Mouse (Mus musculus) kidney, embryonic 16.5 days (tissue): ENCODE measurements around the gene Zmiz1. TPM values are rescaled to one million over a fixed set of nuclear protein-coding genes. Genes with fewer than 3 reads are reported as not detected.

Experiments
- ATAC-seq: fragments of 200-750 bp; cut with Nextera tagmentation; 2 replicates; pipeline ENCODE4 v1.8.0; 2017; ENCODE audit warnings: moderate TSS enrichment; ENCODE audit not compliant: low FRiP score, low TSS enrichment
- H3K27ac ChIP-seq: fragments of 300-500 bp; sonication (generic); 2 replicates; pipeline ENCODE4 v1.5.1; 2014; ENCODE audit warnings: low read length
- H3K27me3 ChIP-seq: fragments of 300-500 bp; sonication (generic); 2 replicates; pipeline ENCODE4 v1.6.1; 2014; ENCODE audit warnings: low read length, control low read depth, mixed read lengths; ENCODE audit not compliant: insufficient read depth
- H3K36me3 ChIP-seq: fragments of 300-500 bp; sonication (generic); 2 replicates; pipeline ENCODE4 v1.6.1; 2014; ENCODE audit warnings: low read length, control low read depth, mixed read lengths; ENCODE audit not compliant: insufficient read depth
- H3K4me1 ChIP-seq: fragments of 300-500 bp; sonication (generic); 2 replicates; pipeline ENCODE4 v1.6.1; 2014; ENCODE audit warnings: low read length, control low read depth, mixed read lengths; ENCODE audit not compliant: insufficient read depth
- H3K4me2 ChIP-seq: fragments of 300-500 bp; sonication (generic); replicated peaks from 2 replicates; pipeline ENCODE4 v1.6.1; 2014; ENCODE audit warnings: low read depth, low read length
- H3K4me3 ChIP-seq: fragments of 300-500 bp; sonication (generic); 2 replicates; pipeline ENCODE4 v1.5.1; 2014; ENCODE audit warnings: mild to moderate bottlenecking, low read length
- H3K9ac ChIP-seq: fragments of 300-500 bp; sonication (generic); replicated peaks from 2 replicates; pipeline ENCODE4 v1.6.1; 2014; ENCODE audit warnings: low read length
- H3K9me3 ChIP-seq: fragments of 300-500 bp; sonication (generic); 2 replicates; pipeline ENCODE4 v1.6.1; 2016; ENCODE audit warnings: low read length, control low read depth
- WGBS: fragments of 180-500 bp; shearing (Covaris S2); extraction: QIAGEN DNeasy Blood & Tissue Kit; methylation state at CpG from one replicate; pipeline ENCODE4 v1.1.7; 2014; 5-methylcytosine and 5-hydroxymethylcytosine counted together
- polyA plus RNA-seq: library from polyadenylated mRNA; unstranded; fragments of >200 nt; fragmentation: Nextera tagmentation; extraction: Ambion mirVana; gene quantifications from 2 replicates; pipeline ENCODE4 v1.2.1, GENCODE M21; 2015

Zmiz1 gene
- 36.0 and 46.6 TPM in 2 replicates for polyA plus RNA-seq

DNA sequence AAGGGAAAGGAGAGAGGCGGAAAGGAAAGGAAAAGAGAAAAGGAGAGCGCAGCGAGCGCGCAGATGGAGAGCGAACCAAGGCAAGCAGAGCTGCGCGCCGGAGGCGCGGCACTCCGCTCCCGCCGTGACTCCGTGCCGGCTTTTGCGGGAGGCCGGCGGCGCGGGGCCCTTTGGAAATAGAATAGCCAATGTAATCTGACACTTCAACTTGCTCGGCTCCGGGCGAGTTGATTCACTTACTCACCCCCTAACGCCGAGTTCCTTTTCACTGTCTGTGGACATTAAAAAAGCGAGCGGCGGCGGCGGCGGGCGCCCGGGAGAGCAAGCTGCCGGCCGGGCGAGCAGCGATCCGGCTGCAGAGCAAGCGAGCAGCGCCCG is at the start of gene Zmiz1:
Zmiz1 (plus strand) TSS at position 170 of the 378 bp plus-strand sequence.
- Histone ChIP-seq H3K36me3 (no peaks in the 10 kb centered on the region), H3K27me3 (no peaks in the 10 kb centered on the region), H3K4me3 (peak within 1 kb of the TSS; percentile 99), H3K4me2 (peak within 1 kb of the TSS; percentile 81), H3K27ac (peak within 1 kb of the TSS; percentile 100), H3K4me1 (peaks cover 61% of the 10 kb centered on the region), H3K9me3 (no peaks in the 10 kb centered on the region), H3K9ac (peak within 1 kb of the TSS; percentile 98)
- WGBS, result 0% methylated on average over 42 of the region's 42 CpGs
- ATAC-seq, result peak; percentile 34; the same call in 1 of the 2 replicates

DNA sequence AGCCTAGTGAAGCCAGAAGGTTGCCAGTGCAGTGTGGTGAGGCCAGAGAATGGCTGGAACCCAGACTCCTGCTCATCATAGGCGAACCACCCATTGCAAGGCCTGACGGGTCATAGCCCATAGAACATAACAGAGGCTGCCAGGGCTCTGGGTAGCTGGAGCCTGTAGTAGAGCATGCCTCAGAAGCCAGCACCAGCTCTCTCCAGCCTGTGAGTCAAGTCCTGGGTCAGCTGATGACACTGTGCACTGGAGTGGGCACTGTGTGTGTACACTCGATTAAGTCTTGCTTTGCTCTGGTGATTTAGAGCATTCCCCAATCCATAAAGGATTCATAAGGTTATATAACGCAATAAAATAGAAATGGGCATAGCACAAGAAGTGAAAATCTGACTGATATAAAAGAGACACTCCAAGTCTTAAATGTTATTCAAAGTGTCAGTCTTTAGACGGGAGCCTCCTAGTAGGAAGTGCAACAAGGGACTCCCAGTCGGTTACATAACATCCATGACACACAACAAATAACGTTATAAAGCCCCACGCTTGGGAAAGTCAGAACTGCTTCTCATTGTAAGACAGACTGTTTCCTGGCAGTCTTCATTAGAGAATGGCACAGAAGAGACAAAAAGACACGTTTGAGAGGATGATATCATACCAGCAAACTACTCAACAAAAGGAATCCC is 47.0 kb upstream of the Zmiz1 start:
- Histone ChIP-seq H3K4me2 (no peak overlapping the region), H3K36me3 (no peaks in the 10 kb centered on the region), H3K9ac (no peak overlapping the region), H3K27ac (no peak overlapping the region), H3K9me3 (no peaks in the 10 kb centered on the region), H3K4me1 (0 out of 2 replicates have a peak, but pooled peaks cover 7% of the 10 kb centered on the region), H3K27me3 (no peaks in the 10 kb centered on the region), H3K4me3 (no peak overlapping the region)
- ATAC-seq, result no peak
- WGBS, result 76% methylated on average over 9 of the region's 9 CpGs

DNA sequence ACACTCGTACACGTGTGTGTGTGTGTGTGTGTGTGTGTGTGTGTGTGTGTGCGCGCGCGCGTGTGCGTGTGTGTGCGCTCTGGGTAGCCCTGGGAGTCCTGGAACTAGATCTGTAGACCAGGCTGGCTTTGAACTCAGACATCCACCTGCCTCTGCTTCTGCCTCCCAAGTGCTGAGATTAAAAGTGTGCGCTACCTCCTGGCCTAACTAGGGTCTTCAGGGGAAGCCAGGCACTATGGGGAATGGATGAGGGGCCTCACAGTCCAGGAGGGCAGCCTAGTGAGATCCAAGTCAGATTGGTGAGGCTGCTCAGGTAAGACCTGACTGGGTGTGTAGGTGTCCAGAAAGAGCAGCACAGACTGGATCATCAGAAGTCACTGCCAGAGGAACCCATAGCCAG is 46.2 kb upstream of the Zmiz1 start:
- Histone ChIP-seq H3K9me3 (no peaks in the 10 kb centered on the region), H3K36me3 (no peaks in the 10 kb centered on the region), H3K4me1 (0 out of 2 replicates have a peak, but pooled peaks cover 8% of the 10 kb centered on the region), H3K4me2 (no peak overlapping the region), H3K27ac (no peak overlapping the region), H3K4me3 (no peak overlapping the region), H3K27me3 (no peaks in the 10 kb centered on the region), H3K9ac (no peak overlapping the region)
- WGBS, result 93% methylated on average over 10 of the region's 10 CpGs
- no peak for ATAC-seq

DNA sequence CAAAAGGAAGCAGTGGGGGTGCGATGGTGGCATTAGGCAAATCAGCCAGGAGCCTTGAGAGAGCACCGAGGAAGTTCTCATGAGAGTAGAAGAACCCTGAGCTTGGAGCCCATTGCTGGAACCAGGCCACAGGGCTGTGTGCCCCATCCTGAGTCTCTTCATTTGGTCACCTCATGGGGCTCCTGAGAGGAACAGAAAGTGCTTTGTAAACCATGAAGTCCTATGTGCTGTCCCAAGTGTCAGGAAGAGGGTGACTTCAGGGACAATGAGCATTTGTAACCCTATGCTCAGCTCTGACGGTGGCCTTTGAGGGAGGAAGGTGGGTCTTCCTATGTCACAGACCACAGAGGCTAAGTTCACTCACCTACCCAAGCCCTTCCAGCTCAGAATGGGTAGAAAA is 45.5 kb upstream of the Zmiz1 start:
- ATAC-seq, result no peak
- H3K27me3 ChIP-seq, result no peaks in the 10 kb centered on the region
- no peak overlapping the region for H3K4me2 ChIP-seq
- H3K4me3 ChIP-seq, result no peak overlapping the region
- 77% methylated on average over 3 of the region's 3 CpGs for WGBS
- H3K36me3 ChIP-seq, result no peaks in the 10 kb centered on the region
- H3K9ac ChIP-seq, result no peak overlapping the region
- 0 out of 2 replicates have a peak, but pooled peaks cover 8% of the 10 kb centered on the region for H3K4me1 ChIP-seq
- H3K9me3 ChIP-seq, result no peaks in the 10 kb centered on the region
- H3K27ac ChIP-seq, result no peak overlapping the region

DNA sequence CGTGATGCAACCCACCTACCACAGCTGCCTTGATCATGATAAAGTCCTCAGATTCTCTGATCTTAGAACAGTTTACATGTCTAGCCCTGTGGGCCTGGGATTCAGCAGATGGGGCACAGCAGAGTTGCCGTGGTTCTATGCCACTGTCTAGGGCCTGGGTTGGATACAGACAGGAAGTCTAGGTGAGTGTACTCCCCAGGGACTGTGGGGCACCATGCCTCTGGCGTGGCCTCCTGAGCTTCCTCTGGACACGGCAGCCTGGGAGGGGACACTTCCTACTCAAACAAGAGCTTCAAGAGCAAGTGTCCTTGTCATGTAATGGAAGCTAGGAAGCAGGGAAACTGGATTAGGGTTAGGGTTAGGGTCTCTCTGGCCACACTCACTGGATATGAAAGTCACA is 44.9 kb upstream of the Zmiz1 start:
- H3K27ac ChIP-seq, result no peak overlapping the region
- H3K4me1 ChIP-seq, result 0 out of 2 replicates have a peak, but pooled peaks cover 8% of the 10 kb centered on the region
- no peak overlapping the region for H3K4me2 ChIP-seq
- no peaks in the 10 kb centered on the region for H3K27me3 ChIP-seq
- 68% methylated on average over 4 of the region's 4 CpGs for WGBS
- H3K36me3 ChIP-seq, result no peaks in the 10 kb centered on the region
- no peak for ATAC-seq
- H3K9me3 ChIP-seq, result no peaks in the 10 kb centered on the region
- no peak overlapping the region for H3K4me3 ChIP-seq
- no peak overlapping the region for H3K9ac ChIP-seq

DNA sequence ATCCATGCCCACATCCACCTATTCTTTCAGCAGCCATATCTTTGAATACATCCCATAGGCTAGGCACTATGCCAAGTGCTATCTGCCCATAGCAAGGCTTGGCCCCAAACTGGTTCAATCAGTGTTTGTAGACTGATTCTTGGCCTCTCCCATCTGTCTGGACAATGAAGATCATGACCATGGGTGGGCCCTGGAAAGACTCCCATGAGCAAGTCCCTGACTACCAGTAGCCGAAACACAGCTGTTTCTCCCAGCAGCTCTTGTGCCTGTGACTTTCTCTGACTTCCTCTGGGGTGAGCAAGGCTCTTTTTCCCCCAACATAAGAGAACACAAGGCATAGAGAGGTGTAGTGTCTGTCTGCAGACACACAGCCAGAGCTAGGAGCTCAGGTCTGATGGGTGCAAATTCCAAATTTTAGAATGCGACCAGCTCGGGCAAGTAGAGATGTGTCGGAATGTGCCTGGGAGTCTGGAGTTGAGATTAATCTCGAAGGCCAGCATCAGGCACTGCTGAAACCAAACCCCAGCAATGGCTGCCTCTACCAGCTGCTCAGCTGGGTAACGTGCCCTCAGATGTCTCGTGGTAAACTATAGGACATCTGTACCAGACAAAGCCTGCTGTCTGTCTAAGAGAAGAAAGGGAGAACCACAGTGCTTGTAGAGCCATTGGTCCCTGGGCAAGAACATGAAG is 38.8 kb upstream of the Zmiz1 start:
- Histone ChIP-seq H3K4me1 (peaks cover 15% of the 10 kb centered on the region; the same call in 1 of the 2 replicates), H3K9ac (no peak overlapping the region), H3K27ac (no peak overlapping the region), H3K36me3 (no peaks in the 10 kb centered on the region), H3K4me3 (no peak overlapping the region), H3K4me2 (no peak overlapping the region), H3K9me3 (no peaks in the 10 kb centered on the region), H3K27me3 (no peaks in the 10 kb centered on the region)
- no peak for ATAC-seq
- 67% methylated on average over 7 of the region's 7 CpGs for WGBS

DNA sequence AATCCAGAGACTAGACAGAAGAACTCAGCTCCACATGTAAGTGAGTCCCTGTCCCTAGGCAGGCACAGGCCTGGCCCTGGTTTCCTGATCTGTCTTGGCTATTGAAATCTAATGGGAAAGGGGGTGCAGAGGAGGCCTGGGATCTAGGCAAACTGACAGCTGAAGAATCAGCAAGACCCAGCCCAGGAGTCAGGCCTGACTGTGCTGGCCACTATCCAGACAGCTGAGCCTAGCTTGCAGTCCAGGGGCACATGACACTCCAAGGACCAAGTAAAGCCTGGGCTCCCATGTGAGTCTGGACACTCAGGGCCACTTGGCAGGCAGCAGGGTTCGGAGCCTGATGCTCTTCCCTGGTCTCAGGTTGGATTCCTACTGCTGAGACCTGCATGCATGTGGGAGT is 38.0 kb upstream of the Zmiz1 start:
- Histone ChIP-seq H3K9ac (no peak overlapping the region; the same call in 1 of the 2 replicates), H3K4me1 (peaks cover 15% of the 10 kb centered on the region; the same call in 1 of the 2 replicates), H3K4me3 (no peak overlapping the region), H3K4me2 (no peak overlapping the region), H3K27me3 (no peaks in the 10 kb centered on the region), H3K9me3 (no peaks in the 10 kb centered on the region), H3K27ac (peak overlapping the region; percentile 37), H3K36me3 (no peaks in the 10 kb centered on the region)
- ATAC-seq, result peak; percentile 39
- 100% methylated on average over 1 of the region's 1 CpGs for WGBS

DNA sequence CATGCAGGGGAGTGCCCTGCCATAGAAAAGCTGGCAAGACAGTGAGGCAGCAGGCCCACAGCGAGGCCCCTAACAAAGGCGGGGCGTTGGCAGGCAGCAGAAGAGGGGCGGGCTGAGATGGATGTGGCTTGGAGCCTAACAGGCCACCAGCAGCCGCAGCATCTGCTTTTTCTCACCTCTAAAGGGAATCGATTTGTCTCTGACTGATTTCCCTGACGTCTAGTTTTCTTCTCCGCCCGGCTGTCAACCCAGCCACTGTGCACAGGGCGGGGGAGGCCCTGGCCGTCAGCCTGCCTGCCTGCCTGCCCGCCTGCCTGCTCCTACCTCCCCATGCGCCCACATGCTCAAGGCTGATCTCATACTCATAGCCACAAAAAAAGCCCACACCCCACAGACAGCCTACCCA is 37.4 kb upstream of the Zmiz1 start:
- Histone ChIP-seq H3K36me3 (no peaks in the 10 kb centered on the region), H3K27me3 (no peaks in the 10 kb centered on the region), H3K4me2 (no peak overlapping the region), H3K9me3 (no peaks in the 10 kb centered on the region), H3K27ac (peak overlapping the region; percentile 37; the same call in 1 of the 2 replicates), H3K9ac (no peak overlapping the region), H3K4me1 (peaks cover 15% of the 10 kb centered on the region; the same call in 1 of the 2 replicates), H3K4me3 (no peak overlapping the region)
- ATAC-seq, result peak; percentile 52
- WGBS, result 45% methylated on average over 13 of the region's 13 CpGs

DNA sequence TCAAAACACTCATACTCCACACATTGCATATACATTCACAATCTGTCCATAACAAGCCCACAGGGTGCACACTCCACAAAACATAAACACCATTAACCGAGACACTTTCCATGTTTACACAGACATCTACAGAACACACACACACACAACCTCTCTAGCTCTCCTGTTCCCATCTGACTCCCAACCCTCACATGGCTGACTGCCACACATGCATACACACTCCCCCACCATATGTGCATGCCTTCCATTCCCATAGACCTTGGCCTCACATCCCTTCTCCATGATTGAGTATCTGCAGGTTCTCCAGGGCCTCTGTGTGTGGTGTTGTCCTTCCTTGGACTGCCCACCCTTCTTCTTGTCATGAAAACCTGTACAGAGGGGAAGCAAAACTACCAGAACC is 36.0 kb upstream of the Zmiz1 start:
- H3K9ac ChIP-seq, result no peak overlapping the region
- no peak overlapping the region for H3K4me2 ChIP-seq
- H3K4me3 ChIP-seq, result no peak overlapping the region
- 71% methylated on average over 1 of the region's 1 CpGs for WGBS
- no peaks in the 10 kb centered on the region for H3K36me3 ChIP-seq
- peaks cover 11% of the 10 kb centered on the region; the same call in 1 of the 2 replicates for H3K4me1 ChIP-seq
- H3K27ac ChIP-seq, result no peak overlapping the region
- no peak for ATAC-seq
- no peaks in the 10 kb centered on the region for H3K27me3 ChIP-seq
- H3K9me3 ChIP-seq, result no peaks in the 10 kb centered on the region
